Mouse (Mus musculus) heart, adult 2 months (tissue): ENCODE results near the gene Nrp1.

Experiments
- EP300 ChIP-seq: fragments of 200-500 bp; IDR thresholded peaks from 2 replicates; pipeline ENCODE4 v1.6.1; 2011; ENCODE audit warnings: low read depth, low read length, control low read depth; ENCODE audit not compliant: insufficient read depth
- POLR2A ChIP-seq: fragments of 200-500 bp; IDR thresholded peaks from 2 replicates; pipeline ENCODE4 v1.6.1; 2011; ENCODE audit warnings: mild to moderate bottlenecking, low read depth, low read length, control low read depth; ENCODE audit not compliant: insufficient read depth

- TF ChIP-seq EP300 (no peak), POLR2A (no peak)
Measured at GRCm38 (mm10) chr8:128516846-128517446, 158.5 kb downstream of the Nrp1 start.
